Mouse (Mus musculus): ENCODE measurements around the gene Eid1.

The Eid1 gene

DNA sequence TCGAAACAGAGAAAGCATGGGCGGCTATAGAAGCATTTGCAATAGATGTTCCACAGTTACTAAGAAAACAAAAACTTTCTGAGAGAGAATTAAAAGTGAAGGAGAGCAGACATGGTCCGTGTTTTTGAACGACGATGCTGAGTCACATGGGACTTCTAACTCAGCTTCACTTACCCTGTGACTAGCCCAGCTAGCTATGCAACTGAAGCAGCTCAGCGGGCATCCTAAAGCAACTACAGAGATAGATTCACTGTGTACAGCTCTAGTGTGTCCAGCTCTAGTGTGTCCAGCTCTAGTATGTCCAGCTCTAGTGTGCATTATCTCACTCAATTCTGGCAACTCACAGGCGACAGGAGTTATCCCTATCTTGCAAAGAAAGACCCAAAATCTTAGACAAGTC, 5.2 kb upstream of the Eid1 start:
- no peak for DNase-seq (ENCODE audit: low read depth, low spot score)

DNA sequence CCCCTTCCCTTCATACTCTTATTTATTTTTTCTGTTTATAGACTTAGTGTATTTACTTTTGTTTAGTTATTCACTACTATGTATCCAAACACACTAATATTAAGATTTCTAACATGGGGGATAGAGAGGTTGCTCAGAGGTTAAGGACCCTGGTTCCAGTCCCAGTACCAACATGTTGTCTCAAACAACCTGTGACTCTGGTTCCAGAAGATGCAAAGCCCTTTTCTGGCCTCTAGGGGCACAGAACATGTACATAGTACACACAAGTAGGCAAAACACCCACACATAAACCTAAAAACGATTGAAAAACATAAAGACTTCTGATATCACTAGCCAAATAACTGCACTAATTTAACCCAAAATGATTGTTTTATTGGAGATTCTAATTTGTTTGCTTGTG, 2.0 kb upstream of the Eid1 start:
- no peak for DNase-seq (ENCODE audit: low read depth, low spot score)

DNA sequence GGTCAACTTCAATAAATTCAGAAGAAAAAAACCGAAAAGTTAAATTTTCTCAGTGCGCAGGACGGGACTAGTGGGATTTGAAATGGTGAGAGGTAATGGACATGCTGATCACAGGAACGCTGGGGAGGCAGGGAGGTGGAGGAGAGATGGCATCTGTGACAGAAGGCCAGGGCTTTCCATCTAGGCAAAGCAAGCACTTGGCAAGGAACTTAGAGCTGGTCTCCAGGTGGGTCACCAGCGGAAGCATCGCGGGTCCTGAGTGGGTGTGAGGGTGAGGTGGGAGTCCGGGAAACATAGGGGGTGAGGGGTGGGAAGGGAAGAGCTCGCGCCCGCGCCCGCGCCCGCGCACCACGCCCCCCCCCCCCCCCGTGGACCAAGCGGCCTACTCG, 333 bp upstream of the Eid1 start:
- no peak for DNase-seq (ENCODE audit: low read depth, low spot score)

DNA sequence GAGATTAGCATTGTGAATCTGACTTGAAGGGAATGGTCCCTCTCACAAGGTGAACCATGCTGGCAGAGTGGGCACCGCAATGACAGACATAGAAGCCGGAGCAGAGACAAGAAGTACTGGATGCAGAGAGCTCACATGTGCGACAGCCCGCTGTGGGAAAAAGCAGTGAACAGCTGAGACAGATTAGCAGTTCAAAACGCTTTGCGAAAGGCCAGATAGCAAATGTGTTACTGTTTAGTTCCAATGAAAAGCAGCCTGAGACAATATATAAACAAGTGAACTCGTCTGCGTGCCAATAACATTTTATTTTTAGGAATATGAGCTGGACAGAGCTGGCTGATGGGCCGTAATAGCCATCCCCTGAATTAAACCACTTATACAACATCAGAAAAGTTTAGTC, 8.9 kb downstream of the Eid1 start:
- DNase-seq (ENCODE audit: low read depth, low spot score), result no peak

DNA sequence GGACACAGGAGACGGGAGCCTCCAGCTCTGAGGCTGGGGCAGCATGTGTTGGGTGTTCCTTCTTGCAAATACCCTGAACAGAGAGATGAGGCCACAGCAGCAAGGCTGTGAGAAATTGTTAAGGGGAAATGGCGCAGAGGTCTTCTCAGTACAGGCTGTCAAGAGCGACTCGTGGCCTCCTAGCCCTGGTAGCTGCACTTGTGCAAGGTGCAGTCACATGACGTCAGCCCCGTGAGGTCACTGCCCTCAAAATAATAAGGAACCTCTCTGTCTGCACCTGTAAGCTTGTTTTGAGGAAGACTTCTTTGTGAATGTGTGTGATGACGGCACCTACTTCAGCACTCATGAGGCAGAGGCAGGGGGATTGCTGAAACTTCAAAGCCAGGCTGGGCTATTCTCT, 11.0 kb downstream of the Eid1 start:
- DNase-seq (ENCODE audit: low read depth, low spot score), result no peak

DNA sequence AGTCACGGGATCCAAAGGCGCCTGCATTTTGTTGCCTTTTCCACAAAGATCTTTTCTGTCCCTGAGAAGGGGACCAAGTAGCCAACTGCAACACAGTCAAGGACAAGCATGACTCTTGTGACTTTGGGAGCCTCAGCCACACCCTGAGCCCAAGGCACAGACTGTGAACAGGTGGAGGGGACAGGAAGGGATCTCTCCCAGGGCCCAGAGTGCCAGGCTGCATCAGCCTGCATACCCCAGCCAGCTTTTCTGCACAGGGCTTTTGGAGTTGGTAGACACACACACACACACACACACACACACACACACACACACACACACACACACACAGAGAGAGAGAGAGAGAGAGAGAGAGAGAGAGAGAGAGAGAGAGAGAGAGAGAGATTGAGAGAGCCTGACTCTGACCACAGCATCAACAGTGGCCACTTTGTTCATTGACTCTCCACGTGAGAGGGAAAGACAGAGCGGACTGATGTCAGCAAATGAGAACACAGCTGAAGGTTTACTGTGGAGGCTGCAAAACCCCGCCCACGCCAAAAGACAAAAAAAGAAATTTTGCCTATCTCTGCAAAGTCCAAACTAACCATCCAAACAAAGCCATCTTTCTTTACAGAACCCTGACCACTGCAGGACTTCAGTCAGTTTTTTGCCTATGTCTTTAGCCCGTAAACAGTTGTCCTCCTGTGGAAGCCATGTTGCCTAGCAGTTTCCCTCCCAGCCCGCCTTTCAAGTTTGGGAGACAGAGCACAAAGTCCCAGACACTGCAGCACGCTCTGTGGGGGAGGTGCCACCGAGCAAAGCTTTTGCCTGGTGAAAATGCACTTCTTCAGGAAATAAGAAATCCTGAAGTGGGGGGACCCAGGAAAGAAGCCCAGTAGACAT, 11.9 kb downstream of the Eid1 start:
- DNase-seq (ENCODE audit: low read depth, low spot score), result no peak

DNA sequence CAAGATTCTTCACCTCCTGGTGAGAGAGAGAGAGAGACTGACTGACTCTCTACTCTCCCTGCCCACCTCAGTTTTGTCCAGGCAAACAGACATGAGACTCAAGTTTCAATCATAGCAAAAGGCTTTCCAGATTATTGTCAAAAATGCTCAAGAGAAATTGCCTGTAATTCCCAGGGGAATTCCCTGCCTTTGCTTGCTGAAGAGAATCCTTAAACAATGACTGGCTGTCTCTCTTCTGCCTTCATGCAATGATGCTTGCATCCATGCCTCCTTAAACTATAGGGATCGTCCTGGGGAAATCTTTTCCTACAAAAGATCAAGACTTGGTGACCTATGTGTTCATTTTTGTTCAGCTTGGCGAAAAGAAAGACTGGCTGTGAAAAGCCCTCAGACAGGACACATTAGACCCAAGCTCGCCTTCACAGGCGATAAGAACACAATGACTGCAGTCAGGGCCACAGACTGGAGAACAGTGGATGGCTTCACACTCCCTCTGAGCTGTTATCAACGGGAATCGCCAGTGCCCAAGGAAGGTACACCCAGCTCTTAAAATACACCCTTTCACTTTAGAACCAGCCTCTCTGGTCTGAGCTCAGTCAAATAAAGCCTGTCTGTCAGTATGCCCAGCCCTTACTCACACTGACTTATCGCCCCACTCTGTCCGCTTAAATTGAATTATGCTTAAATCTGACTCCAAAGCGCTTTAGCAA, 12.7 kb downstream of the Eid1 start:
- DNase-seq (ENCODE audit: low read depth, low spot score), result no peak

DNA sequence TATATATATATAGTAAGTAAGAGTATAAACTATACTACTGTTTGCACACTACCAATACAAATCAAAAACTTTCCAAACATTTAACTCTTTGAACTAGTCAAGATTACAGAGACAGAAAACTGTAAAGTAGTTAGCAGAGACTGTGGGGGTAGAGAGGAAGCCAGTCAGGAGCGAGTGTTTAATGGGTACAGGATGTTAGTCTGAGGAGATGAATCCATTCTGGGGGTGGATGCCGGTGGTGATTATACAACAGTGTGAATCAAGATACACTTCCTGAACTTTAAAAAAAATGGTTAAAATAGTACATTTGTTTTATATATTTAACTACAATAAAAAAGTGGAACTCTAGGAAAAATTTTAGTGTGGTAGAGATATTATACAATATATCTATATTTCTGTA, 19.1 kb downstream of the Eid1 start:
- DNase-seq (ENCODE audit: low read depth, low spot score), result no peak

DNA sequence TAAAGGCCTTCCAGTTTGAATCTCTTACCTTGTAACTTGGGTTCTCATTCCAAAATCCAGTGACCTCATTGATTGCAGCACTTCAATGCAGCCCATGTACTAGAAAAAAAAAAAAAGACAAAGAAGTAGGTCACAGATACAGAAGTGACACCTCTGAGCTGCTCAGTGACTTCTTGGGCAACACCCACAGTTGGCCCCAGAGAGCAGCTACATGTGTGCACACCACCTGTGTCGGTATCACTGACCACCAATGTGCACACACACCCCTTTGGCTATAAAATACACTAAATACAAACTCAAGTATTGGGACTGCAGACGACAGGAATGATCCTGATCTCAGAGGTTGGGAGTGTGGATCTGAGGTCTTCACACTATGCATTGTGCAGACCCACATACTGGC, 21.9 kb downstream of the Eid1 start:
- DNase-seq (ENCODE audit: low read depth, low spot score), result no peak

DNA sequence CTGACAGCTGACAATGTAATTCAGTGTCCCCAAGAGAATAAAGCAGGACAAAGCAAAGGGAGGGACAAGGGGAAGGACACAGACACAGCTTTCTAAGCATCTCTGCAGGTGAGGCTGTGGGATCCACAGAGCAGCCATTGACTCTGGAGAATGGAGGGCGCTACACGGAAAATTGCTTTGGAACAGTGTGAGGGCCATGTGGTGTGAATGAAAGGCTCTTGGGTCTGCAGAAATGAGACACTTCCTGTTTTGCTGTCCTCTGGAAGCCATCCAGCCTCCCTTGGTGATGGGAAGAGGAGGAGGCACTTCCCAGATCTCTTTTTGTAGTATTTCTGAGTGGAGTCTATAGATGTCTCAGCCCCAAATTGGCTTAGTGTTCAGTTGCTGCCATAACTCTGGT, 23.3 kb downstream of the Eid1 start:
- DNase-seq (ENCODE audit: low read depth, low spot score), result peak; percentile 16

DNA sequence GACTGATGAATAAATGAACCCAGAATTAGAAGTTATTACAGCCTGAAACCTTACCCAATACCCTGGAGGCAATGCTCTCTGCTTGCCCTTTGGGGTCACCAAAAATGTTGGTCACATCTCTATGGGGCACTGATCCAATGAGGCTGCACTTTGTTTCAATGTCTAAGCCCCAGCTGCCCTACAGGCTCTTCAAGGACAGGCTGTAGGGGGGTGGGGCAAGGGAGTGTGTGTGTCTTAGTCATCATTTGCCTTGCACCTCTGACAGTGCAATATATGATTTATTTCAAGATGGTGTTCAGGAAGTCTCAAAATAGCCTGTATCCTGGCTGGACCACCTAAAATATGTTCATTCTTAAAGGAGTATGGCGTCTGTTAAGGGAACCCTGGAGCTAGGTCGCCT, 28.7 kb downstream of the Eid1 start:
- no peak for DNase-seq (ENCODE audit: low read depth, low spot score)

DNA sequence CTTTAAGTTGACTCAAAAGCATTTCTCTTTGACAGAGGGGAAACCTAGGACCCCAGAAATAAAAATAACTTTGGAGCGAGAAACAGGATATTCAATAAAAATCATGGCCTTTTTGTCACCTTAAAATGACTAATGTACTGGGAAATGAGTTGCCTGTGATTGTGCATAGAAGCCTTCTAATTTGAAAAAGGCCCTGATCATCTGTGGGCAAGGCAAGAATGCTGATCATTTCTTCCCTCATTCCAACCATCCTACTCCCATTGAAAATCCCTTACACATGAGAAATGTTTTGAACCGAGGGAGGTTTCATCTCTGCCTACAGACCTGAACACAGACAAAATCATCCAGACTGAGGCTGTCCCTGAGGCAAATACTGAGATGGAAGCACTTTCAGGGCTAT, 30.0 kb downstream of the Eid1 start:
- DNase-seq (ENCODE audit: low read depth, low spot score), result no peak

DNA sequence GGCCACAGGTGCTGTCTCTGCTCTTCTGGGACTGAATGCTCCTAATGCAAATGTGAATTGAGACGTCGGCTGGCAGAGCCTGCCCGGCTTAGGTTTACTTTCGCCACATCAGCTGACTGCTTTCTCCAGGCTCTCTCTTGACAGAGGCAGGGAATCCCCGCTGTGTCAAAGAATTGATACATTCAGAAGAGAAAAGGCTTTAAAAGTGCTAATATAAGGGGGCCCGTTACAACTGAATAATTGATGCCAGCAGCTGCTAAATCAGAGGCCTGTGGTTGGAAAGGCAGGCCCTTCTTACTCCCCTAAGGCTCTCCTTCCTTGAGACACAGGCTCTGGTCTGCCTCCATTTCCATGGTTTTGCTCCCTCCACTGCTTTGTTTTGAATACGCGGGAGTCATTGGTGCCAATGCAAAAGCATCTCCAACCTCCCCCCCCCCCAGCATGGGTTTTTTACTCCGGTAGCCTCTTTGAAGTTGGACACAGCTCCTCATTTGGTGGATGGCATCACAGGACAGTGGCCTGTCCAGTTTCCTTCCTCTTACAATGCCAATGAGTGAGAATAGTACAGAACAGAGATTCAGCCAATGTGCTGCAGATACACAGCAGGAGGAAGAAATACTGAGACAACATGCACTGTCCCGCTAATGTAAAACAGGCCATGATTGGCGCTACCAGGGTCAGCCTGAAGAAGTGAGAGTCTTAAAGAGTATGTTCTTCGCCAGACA, 32.2 kb downstream of the Eid1 start:
- DNase-seq (ENCODE audit: low read depth, low spot score), result no peak

DNA sequence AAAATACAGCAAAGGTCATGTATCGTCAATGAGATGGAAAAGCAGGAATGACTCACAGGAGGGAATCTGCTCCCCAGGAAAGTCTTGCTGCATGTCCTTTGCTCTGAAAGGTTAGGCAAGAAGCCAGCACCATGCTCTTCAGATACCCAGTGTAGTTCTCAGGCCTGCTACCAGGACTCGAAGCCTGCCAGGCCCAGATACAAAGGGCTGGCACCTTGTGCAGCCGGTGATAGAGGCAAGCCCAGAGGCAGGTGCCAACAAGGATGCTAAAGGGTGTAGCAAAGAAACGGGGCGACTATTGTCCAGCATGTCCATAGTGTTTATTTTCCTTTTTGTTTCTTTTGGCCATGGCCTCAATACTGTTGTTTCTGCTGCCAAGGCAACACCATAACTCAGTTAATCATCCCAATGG, 33.6 kb downstream of the Eid1 start:
- no peak for DNase-seq (ENCODE audit: low read depth, low spot score)

DNA sequence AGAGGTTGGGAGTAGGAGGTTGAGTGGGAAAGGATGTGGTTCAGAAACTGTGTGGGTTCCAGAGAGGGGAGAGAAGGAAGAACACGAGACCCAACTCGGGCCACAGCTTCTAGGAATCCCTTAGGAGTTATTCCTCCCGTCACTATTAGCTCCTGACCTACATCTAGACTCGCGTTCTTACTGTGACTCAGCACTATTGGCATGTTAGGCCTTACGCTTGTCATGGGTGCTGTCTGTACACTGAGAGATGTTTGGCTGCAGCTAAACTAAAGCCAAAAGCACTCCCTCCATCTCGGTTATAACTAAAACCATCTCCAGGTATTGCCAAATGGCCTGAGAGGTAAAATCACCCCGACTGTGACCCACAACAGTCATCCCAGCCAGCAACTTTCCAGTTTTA, 43.7 kb downstream of the Eid1 start:
- DNase-seq (ENCODE audit: low read depth, low spot score), result no peak

DNA sequence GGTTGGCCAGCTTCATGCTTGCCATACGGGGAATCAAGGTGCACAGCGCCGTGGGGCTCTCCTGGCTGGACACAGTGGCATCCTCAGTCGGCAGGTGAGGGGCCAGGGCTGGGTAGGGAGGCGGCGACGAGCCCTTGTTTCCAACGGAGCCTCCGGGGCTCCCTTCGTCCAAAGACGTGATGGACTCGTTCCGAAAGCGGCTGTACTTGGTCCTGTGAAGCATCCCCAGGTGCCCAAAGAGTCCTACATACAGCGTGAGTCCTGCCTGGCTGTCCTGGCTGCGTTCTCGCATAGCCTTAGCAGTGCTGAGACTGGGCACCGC, 50.2 kb downstream of the Eid1 start:
- no peak for DNase-seq (ENCODE audit: low read depth, low spot score)

DNA sequence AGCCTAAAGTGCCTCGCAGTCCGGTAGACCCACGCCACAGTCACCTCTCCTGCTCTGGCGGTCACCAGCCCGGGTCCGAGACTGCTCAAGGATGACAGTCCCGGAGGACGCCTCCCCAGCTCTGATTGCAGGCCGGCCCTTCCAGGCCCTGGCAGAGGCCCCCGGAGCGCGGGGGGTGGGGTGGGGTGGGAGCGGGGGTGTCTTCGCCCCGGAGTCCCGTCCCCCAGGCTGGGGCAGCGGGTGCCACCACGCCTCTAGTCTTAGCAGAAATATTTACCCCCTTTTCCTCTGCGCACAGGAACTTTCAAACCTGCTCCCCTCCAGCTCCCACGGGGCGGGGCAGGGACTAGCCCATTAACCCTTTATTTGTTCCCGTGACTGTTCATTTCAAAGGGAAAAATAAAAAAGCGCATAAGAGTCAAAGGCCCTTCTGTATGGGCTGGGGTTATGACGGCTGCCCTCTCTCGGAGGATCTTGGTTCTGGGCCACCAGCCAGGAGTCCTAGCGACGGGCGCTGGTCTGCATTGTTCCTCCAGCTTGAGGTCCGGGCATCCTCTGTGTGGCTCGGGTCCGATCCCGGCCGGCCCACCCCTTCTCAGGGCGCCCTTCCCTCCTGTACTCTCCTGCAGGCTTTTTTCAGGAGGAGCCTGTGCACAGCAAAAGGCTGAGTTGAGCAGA, 50.7 kb downstream of the Eid1 start:
- DNase-seq (ENCODE audit: low read depth, low spot score), result no peak

DNA sequence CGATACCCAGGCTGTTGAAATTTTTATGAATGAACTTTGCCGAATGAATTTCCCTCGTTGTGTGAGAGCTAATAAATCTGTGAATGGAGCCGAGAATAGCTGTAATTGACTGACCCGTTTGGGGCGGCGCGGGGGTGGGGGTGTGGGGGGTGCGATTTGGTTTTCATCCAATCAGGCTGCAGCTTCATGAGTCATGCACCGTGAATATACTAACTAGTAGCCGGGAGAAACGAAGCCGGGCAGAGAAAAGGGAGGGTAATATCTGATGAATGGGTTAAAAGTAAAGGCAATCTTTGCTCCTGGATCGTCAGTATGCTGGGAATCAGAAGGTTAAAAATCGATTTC, 51.2 kb downstream of the Eid1 start, which contains the start of gene Shc4:
Gene Shc4 (minus strand): TSS at position 63 of the 345 bp plus-strand sequence.
- no peak for DNase-seq (ENCODE audit: low read depth, low spot score)

Data from skeletal muscle tissue, adult 2 months (tissue).